Mouse (Mus musculus): ENCODE measurements around the gene Prune2. TPM values are rescaled to one million over a fixed set of nuclear protein-coding genes. Genes with fewer than 3 reads are reported as not detected.
A peak's percentile ranks its signal among the peaks of the same experiment; 100 is the strongest.

The Prune2 gene
- total and polyA plus RNA-seq, 2 experiments from 2014 or later: 12.4 to 17.4 TPM

GRCm38 (mm10) chr19:17151781-17152180 lies 195.9 kb downstream of the Prune2 start:
- H3K27me3 ChIP-seq (ENCODE audit: insufficient read depth, low read length): no peaks in the 10 kb centered on the region
- 90% methylated on average over 6 of the region's 6 CpGs for WGBS
- H3K4me3 ChIP-seq (ENCODE audit: low read length): no peak overlapping the region
- no peak for DNase-seq (ENCODE audit: low spot score)
- no peak for TF ChIP-seq CTCF (IDR thresholded peaks at IDR 0.05; ENCODE audit: low read depth)
- no peaks in the 10 kb centered on the region for H3K9me3 ChIP-seq (ENCODE audit: low read length)
- H3K9ac ChIP-seq (replicated peaks; ENCODE audit: low read length): no peak overlapping the region
- ATAC-seq: no peak
- no peak overlapping the region for H3K27ac ChIP-seq
- H3K4me2 ChIP-seq (ENCODE audit: low read depth, low read length): no peak overlapping the region
- H3K4me1 ChIP-seq (ENCODE audit: insufficient read depth, low read length): no peaks in the 10 kb centered on the region
- H3K36me3 ChIP-seq (ENCODE audit: insufficient read depth, low read length): no peaks in the 10 kb centered on the region

DNA sequence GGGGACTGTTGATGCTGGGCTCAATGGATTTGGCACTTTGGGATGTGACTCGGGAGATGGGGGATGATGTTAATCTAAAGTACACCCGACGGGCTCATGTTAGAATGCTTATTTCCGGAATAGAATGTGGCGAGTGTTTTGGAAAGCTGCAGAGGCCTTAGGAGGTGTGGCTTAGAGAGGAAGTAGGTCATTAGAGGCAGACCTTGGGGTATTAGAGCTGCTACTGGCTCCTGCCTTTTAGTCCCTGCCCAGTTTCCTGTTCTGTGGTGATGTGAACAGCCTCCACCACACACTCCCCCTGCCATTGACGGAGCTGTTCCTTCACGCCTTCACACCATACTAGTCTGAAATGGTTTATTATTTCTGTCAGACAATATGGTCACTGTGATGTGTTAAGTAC lies 196.5 kb downstream of the Prune2 start:
- no peaks in the 10 kb centered on the region for H3K27me3 ChIP-seq (ENCODE audit: insufficient read depth, low read length)
- no peak overlapping the region for H3K4me3 ChIP-seq (ENCODE audit: low read length)
- no peak overlapping the region for H3K9ac ChIP-seq (replicated peaks; ENCODE audit: low read length)
- H3K27ac ChIP-seq: no peak overlapping the region
- WGBS: 85% methylated on average over 7 of the region's 7 CpGs
- TF ChIP-seq CTCF (IDR thresholded peaks at IDR 0.05; ENCODE audit: low read depth): no peak
- ATAC-seq (no peak), DNase-seq (ENCODE audit: low spot score) (no peak)
- H3K36me3 ChIP-seq (ENCODE audit: insufficient read depth, low read length): no peaks in the 10 kb centered on the region
- no peaks in the 10 kb centered on the region for H3K9me3 ChIP-seq (ENCODE audit: low read length)
- no peak overlapping the region for H3K4me2 ChIP-seq (ENCODE audit: low read depth, low read length)
- H3K4me1 ChIP-seq (ENCODE audit: insufficient read depth, low read length): no peaks in the 10 kb centered on the region

DNA sequence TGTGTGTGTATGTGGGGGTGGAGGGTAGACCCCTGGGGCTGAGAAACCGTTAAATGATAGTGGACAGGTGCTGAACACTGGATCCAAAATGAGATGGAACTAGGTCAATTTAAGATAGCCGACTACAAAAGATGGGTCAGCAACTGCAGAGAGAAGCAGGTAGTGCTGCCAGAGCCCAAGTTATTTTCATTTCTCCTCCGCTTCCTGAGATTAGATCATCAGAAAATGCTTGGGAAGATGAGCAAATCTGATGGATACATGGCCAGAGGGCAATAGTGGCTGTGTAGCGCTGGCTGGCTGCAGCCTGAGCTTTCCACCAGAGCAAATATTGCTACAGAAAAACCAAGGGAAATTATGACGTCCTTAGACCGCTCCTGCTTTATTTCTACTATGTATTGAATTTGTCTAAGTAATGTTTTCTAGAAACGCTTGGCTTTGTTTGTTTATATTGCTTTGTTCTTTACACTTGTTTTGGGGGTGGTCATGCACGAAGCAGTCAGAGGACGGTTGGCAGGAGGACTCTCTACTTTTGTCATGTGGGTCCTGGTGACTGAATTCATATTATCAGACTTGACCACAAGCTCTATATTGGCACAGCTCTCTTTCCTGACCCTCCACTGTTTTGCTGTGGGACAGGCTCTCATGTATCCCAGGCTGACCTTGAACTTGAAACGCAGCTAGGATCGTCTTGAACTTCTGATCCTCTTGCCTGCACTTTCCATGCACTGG lies 198.2 kb downstream of the Prune2 start:
- no peak overlapping the region for H3K9ac ChIP-seq (replicated peaks; ENCODE audit: low read length)
- H3K4me2 ChIP-seq (ENCODE audit: low read depth, low read length): no peak overlapping the region
- no peak for TF ChIP-seq CTCF (IDR thresholded peaks at IDR 0.05; ENCODE audit: low read depth)
- no peaks in the 10 kb centered on the region for H3K27me3 ChIP-seq (ENCODE audit: insufficient read depth, low read length)
- H3K9me3 ChIP-seq (ENCODE audit: low read length): no peaks in the 10 kb centered on the region
- 73% methylated on average over 11 of the region's 11 CpGs for WGBS
- ATAC-seq (no peak), DNase-seq (ENCODE audit: low spot score) (no peak)
- no peak overlapping the region for H3K4me3 ChIP-seq (ENCODE audit: low read length)
- H3K27ac ChIP-seq: no peak overlapping the region
- no peaks in the 10 kb centered on the region for H3K36me3 ChIP-seq (ENCODE audit: insufficient read depth, low read length)
- no peaks in the 10 kb centered on the region for H3K4me1 ChIP-seq (ENCODE audit: insufficient read depth, low read length)

- ATAC-seq (no peak), DNase-seq (ENCODE audit: low spot score) (no peak)
- WGBS: 87% methylated on average over 2 of the region's 2 CpGs
- Histone ChIP-seq H3K27ac (no peak overlapping the region), H3K9me3 (ENCODE audit: low read length) (no peaks in the 10 kb centered on the region), H3K4me2 (ENCODE audit: low read depth, low read length) (no peak overlapping the region), H3K27me3 (ENCODE audit: insufficient read depth, low read length) (no peaks in the 10 kb centered on the region), H3K4me3 (ENCODE audit: low read length) (no peak overlapping the region), H3K36me3 (ENCODE audit: insufficient read depth, low read length) (no peaks in the 10 kb centered on the region), H3K9ac (replicated peaks; ENCODE audit: low read length) (no peak overlapping the region), H3K4me1 (ENCODE audit: insufficient read depth, low read length) (no peaks in the 10 kb centered on the region)
- TF ChIP-seq CTCF (IDR thresholded peaks at IDR 0.05; ENCODE audit: low read depth): no peak
Measured at GRCm38 (mm10) chr19:17155216-17155615, 199.3 kb downstream of the Prune2 start.

DNA sequence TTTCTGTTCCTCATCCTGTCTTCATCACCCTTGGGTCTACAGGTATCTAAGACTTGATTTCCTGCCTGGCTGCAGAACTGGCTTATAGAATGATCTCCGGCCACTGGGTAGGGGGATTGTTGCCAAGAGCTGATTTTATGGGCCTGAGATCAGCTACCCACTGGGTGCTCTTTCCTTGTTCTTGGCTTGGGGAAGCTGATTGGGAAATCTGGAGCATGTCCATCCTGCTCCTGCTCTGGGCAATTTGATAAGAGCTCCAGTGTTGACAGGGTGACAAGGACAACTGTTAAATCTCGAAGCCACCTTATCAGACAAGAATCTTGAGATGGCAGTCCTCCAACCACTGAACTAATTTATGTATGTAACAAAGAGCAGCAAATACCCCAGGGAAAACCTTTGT lies 203.8 kb downstream of the Prune2 start:
- Histone ChIP-seq H3K27me3 (ENCODE audit: insufficient read depth, low read length) (no peaks in the 10 kb centered on the region), H3K4me3 (ENCODE audit: low read length) (no peak overlapping the region), H3K9ac (replicated peaks; ENCODE audit: low read length) (no peak overlapping the region), H3K4me1 (ENCODE audit: insufficient read depth, low read length) (no peaks in the 10 kb centered on the region), H3K27ac (peak overlapping the region; percentile 26), H3K9me3 (ENCODE audit: low read length) (no peaks in the 10 kb centered on the region), H3K36me3 (ENCODE audit: insufficient read depth, low read length) (no peaks in the 10 kb centered on the region), H3K4me2 (ENCODE audit: low read depth, low read length) (no peak overlapping the region)
- peak; percentile 36; the same call in 1 of the 2 replicates for ATAC-seq
- DNase-seq (ENCODE audit: low spot score): peak; percentile 54
- WGBS: 40% methylated on average over 2 of the region's 2 CpGs
- no peak for TF ChIP-seq CTCF (IDR thresholded peaks at IDR 0.05; ENCODE audit: low read depth)

- ATAC-seq (peak; percentile 69), DNase-seq (ENCODE audit: low spot score) (peak; percentile 68)
- H3K27me3 ChIP-seq (ENCODE audit: insufficient read depth, low read length): no peaks in the 10 kb centered on the region
- no peak overlapping the region for H3K9ac ChIP-seq (replicated peaks; ENCODE audit: low read length)
- WGBS: 77% methylated on average over 2 of the region's 2 CpGs
- no peak overlapping the region for H3K4me3 ChIP-seq (ENCODE audit: low read length)
- H3K9me3 ChIP-seq (ENCODE audit: low read length): no peaks in the 10 kb centered on the region
- H3K27ac ChIP-seq: no peak overlapping the region
- H3K36me3 ChIP-seq (ENCODE audit: insufficient read depth, low read length): no peaks in the 10 kb centered on the region
- TF ChIP-seq CTCF (IDR thresholded peaks at IDR 0.05; ENCODE audit: low read depth): no peak
- no peak overlapping the region for H3K4me2 ChIP-seq (ENCODE audit: low read depth, low read length)
- no peaks in the 10 kb centered on the region for H3K4me1 ChIP-seq (ENCODE audit: insufficient read depth, low read length)
Measured at GRCm38 (mm10) chr19:17160231-17160630, 204.3 kb downstream of the Prune2 start.

GRCm38 (mm10) chr19:17163511-17163953 lies 207.6 kb downstream of the Prune2 start:
- DNase-seq (ENCODE audit: low spot score): peak; percentile 65

More at GRCm38 (mm10) chr19:17163511-17163953, 207.6 kb downstream of the Prune2 start:
- TF ChIP-seq CTCF (IDR thresholded peaks at IDR 0.05; ENCODE audit: low read depth): peak; percentile 71
- 0 out of 2 replicates have a peak overlapping the region, but pooled peaks have one; percentile 16 for H3K4me2 ChIP-seq (ENCODE audit: low read depth, low read length)
- WGBS: 23% methylated on average over 13 of the region's 13 CpGs
- H3K4me3 ChIP-seq (ENCODE audit: low read length): no peak overlapping the region
- H3K27me3 ChIP-seq (ENCODE audit: insufficient read depth, low read length): no peaks in the 10 kb centered on the region
- no peak overlapping the region for H3K27ac ChIP-seq
- no peaks in the 10 kb centered on the region for H3K9me3 ChIP-seq (ENCODE audit: low read length)
- no peaks in the 10 kb centered on the region for H3K4me1 ChIP-seq (ENCODE audit: insufficient read depth, low read length)
- ATAC-seq: peak; percentile 69; the same call in 1 of the 2 replicates
- no peak overlapping the region for H3K9ac ChIP-seq (replicated peaks; ENCODE audit: low read length)
- no peaks in the 10 kb centered on the region for H3K36me3 ChIP-seq (ENCODE audit: insufficient read depth, low read length)
